7 mouse cellular contexts compared by ENCODE assay signal in the genomic region with DNA sequence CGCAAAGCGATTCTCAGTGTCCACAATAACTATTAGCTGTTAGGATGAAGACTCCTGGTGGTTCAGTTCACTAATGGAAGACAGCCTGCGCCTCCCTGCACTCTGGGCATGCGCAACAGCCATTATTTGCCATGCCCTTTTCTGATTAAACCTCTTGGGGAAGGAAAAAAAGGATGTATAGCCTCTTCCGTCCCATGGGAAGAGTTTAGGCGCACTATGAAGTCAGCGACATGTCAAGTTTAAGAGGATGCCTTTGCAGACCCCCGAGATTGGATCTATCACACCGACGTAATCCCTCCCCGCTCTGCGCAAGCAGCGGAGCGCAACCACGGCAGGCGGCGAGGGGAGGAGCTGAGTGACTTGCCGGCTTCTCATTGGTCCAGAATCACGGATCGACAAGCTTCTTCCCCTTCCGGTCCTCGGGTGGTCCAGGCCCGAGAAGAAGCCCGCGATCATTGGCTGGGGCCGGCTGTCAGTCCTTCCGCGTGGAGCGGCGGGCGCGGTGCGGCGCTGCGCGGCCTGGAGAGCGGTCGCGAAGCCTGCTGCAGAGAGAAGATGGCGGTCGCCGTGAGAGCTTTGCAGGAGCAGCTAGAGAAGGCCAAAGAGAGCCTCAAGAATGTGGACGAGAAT. TPM values are rescaled to one million over a fixed set of nuclear protein-coding genes. Genes with fewer than 3 reads are reported as not detected.
DNase-seq lines count a peak whose midpoint lies in the region; ATAC-seq lines count a peak whose summit lies in the region.

A gene (plus strand): TSS at position 437 of the 630 bp plus-strand sequence.

- peaks cover 18% of the 10 kb centered on the region for H3K36me3 ChIP-seq in intestine, embryonic 15.5 days
- peaks cover 37% of the 10 kb centered on the region for H3K36me3 ChIP-seq in midbrain, embryonic 10.5 days

- peak; percentile 99 for ATAC-seq in intestine, embryonic 15.5 days

- no peaks in the 10 kb centered on the region for H3K9me3 ChIP-seq in intestine, embryonic 15.5 days
- no peaks in the 10 kb centered on the region for H3K9me3 ChIP-seq in midbrain, embryonic 10.5 days (replicated peaks)

- peak; percentile 99 for DNase-seq in adrenal gland, adult 2 months
- peak; percentile 93 for DNase-seq in embryo, embryonic 11.5 days (ENCODE audit: low read depth, low spot score)
- peak; percentile 89 to 95 for DNase-seq in gastrocnemius, postnatal 36 days
- peak; percentile 97 to 99 for DNase-seq in left cerebral cortex, postnatal 25 days (ENCODE audit: low spot score in 2 of 2)
- peak; percentile 98 for DNase-seq in midbrain, embryonic 10.5 days (ENCODE audit: low spot score)
- DNase-seq in right cerebral cortex, postnatal 4 days, result peak; percentile 91

- H3K9ac ChIP-seq in intestine, embryonic 15.5 days, result peak within 1 kb of the TSS; percentile 96

- no peaks in the 10 kb centered on the region for H3K27me3 ChIP-seq in intestine, embryonic 15.5 days (replicated peaks)
- no peaks in the 10 kb centered on the region for H3K27me3 ChIP-seq in midbrain, embryonic 10.5 days (ENCODE audit: low read depth, poor library complexity, severe bottlenecking)

- intact Hi-C loops in gastrocnemius, postnatal 36 days (cut with DNase I), result loop anchor here (5.0 kb wide), 1 partner anchor 54 kb away; a partner anchor contains a TSS
- intact Hi-C loops in left cerebral cortex, postnatal 25 days (cut with DNase I), result loop anchor here (2.0 to 5.0 kb wide), 3 partner anchors 54 to 151 kb away; a partner anchor contains a TSS

- H3K27ac ChIP-seq in intestine, embryonic 15.5 days, result peak within 1 kb of the TSS; percentile 90
- peak within 1 kb of the TSS; percentile 98 for H3K27ac ChIP-seq in midbrain, embryonic 10.5 days (replicated peaks)

- peak within 1 kb of the TSS; percentile 71 for H3K4me2 ChIP-seq in intestine, embryonic 15.5 days (replicated peaks)

- under 1% methylated on average over 43 of the region's 43 CpGs for WGBS in intestine, embryonic 15.5 days
- WGBS in midbrain, embryonic 10.5 days, result under 1% methylated on average over 43 of the region's 43 CpGs

- peak within 1 kb of the TSS; percentile 84 for H3K4me3 ChIP-seq in intestine, embryonic 15.5 days (replicated peaks)
- peak within 1 kb of the TSS; percentile 99 for H3K4me3 ChIP-seq in midbrain, embryonic 10.5 days

- no peaks in the 10 kb centered on the region for H3K4me1 ChIP-seq in intestine, embryonic 15.5 days (replicated peaks)
- H3K4me1 ChIP-seq in midbrain, embryonic 10.5 days, result peaks cover 14% of the 10 kb centered on the region

RNA-seq across cellular contexts. Expression of the gene that starts here (rescaled TPM):
- total RNA-seq in adrenal gland, adult 2 months (2021), result 10 to 100 TPM; 28.9 to 51.7 TPM
- polyA plus RNA-seq in adrenal gland, adult 2 months (2012; rRNA removed), result 5.2 and 6.1 TPM in 2 replicates
- 10 to 100 TPM; 16.5 to 21.3 TPM for total RNA-seq in gastrocnemius, postnatal 36 days (2021)
- polyA plus RNA-seq in intestine, embryonic 15.5 days (2015; fragmentation: Nextera tagmentation; extraction: Ambion mirVana), result 81.7 and 90.8 TPM in 2 replicates
- total RNA-seq in left cerebral cortex, postnatal 25 days (2021), result 10 to 100 TPM; 45.2 to 60.0 TPM
- 112 and 114 TPM in 2 replicates for polyA plus RNA-seq in midbrain, embryonic 10.5 days (2016; fragmentation: Nextera tagmentation; extraction: Ambion mirVana)

Comparison
In these comparisons a context has a peak if more than half of its experiments do, and no peak if none do; other contexts are left out.
1. Peak in every context shown above with its lines: DNase-seq, ATAC-seq, H3K4me3 ChIP-seq and H3K27ac ChIP-seq.
2. RNA of the gene that starts here (polyA plus RNA-seq): 112 to 114 TPM in midbrain, embryonic 10.5 days and 81.7 to 90.8 TPM in intestine, embryonic 15.5 days; 5.2 to 6.1 TPM in adrenal gland, adult 2 months; every median in the first group is over 10 times any median in the second.